Mouse (Mus musculus) ES-Bruce4 (cell line): ENCODE measurements around the gene Siva1.

Experiments used
- CTCF ChIP-seq: IDR thresholded peaks from one replicate; pipeline ENCODE4 v1.8.1; 2011; ENCODE audit warnings: low read depth, low read length
- POLR2A ChIP-seq: IDR thresholded peaks from one replicate; pipeline ENCODE4 v1.8.1; 2011; ENCODE audit warnings: low read length; ENCODE audit not compliant: insufficient read depth

DNA sequence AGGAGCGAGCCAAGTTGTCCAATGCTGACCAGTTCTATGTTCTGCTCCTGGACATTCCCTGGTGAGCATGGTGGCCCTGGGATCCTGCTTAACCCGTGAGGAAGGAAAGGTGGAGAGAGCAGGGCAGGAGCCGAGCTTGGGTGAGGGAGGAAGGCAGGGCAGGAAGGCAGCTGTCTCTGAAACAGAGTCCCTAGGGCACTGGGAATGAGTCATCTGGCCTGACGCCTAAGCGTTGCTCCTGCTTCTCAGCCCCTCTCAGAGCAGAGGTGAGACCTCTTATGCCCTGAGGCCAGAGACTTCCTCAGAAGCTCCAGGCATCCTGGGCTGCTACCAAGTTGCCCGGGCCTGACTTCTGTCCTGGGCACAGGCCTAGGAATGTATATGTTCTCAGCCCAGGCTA lies 37.5 kb upstream of the Siva1 start:
- TF ChIP-seq POLR2A (no peak), CTCF (no peak)
